In the genomic region with DNA sequence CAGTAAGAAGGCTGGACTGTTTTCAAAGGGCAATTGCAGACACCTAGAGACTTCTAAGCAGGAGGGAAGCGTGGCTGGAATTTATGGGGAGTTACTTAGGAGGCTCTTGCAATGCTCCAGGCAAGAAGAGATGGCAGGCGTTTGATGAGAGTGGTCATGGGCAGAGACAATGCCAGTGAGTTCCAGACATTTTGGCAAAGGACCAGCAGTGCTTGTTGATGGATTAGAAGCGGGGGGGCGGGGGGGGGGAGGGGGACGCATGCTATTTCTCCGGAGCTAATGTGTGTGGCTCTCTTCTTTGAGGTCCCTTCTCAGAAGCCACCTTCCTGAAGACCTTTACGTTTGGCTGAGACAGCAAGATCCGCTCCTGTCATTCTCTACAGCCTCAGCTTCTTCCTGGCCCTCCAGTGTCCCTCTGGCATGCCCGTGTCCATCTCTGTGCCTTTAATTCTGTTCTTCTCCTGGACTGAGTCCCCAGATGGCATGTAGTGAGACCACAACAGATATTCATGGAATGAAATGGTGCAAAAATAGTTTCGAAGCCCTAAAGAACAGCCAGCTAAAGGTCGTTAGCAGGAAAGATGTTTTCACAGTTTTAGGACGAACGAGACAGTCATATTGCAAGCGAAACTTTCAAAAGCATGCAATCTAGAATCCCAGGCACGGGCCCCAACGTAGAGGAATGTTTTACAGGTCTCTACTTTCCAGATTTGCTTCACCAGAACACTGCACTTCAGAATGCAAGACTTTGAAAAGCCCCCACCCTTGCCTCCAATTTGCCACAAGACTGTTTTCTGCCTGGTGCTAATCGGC, we compare ENCODE assay signal across 9 mouse cellular contexts. TPM values are rescaled to one million over a fixed set of nuclear protein-coding genes. Genes with fewer than 3 reads are reported as not detected.
DNase-seq lines count a peak whose midpoint lies in the region; ATAC-seq and TF ChIP-seq lines count a peak whose summit lies in the region.
"Had no signal": no experiment of that assay in that cellular context is flagged by ENCODE, and none has a peak within 500 bp of the region (broad histone marks: within the 10 kb centered on the region; RNA-seq: fewer than 3 reads in every experiment).

No protein-coding gene starts in this region.

- WGBS in heart, embryonic 12.5 days: 50% methylated on average over 17 of the region's 17 CpGs
- WGBS in forebrain, embryonic 13.5 days: 55% methylated on average over 17 of the region's 17 CpGs
- 84% methylated on average over 17 of the region's 17 CpGs for whole genome bisulfite sequencing in midbrain, embryonic 10.5 days

- no peak overlapping the region for H3K4me3 ChIP-seq in heart, embryonic 12.5 days
- peak overlapping the region; percentile 13; the same call in 1 of the 2 replicates for H3K4me3 ChIP-seq in E14TG2a.4 (replicated peaks; ENCODE audit: low read length)
- no peak overlapping the region for H3K4me3 ChIP-seq in forebrain, embryonic 13.5 days
- H3K4me3 ChIP-seq in midbrain, embryonic 10.5 days: no peak overlapping the region

- peaks cover 28% of the 10 kb centered on the region for H3K4me1 ChIP-seq in heart, embryonic 12.5 days (replicated peaks)
- H3K4me1 ChIP-seq in E14TG2a.4 (replicated peaks; ENCODE audit: low read depth, low read length): peaks cover 9% of the 10 kb centered on the region
- H3K4me1 ChIP-seq in forebrain, embryonic 13.5 days: peaks cover 17% of the 10 kb centered on the region
- no peaks in the 10 kb centered on the region for H3K4me1 ChIP-seq in midbrain, embryonic 10.5 days

- no peak for ATAC-seq in heart, embryonic 12.5 days (ENCODE audit: insufficient number of reproducible peaks, low FRiP score)
- 0 out of 2 replicates have a peak, but pooled peaks have one; percentile 25 for ATAC-seq in forebrain, embryonic 13.5 days

- H3K36me3 ChIP-seq in heart, embryonic 12.5 days: no peaks in the 10 kb centered on the region
- no peaks in the 10 kb centered on the region for H3K36me3 ChIP-seq in E14TG2a.4 (ENCODE audit: insufficient read depth, low read length)
- no peaks in the 10 kb centered on the region for H3K36me3 ChIP-seq in forebrain, embryonic 13.5 days (ENCODE audit: poor library complexity, severe bottlenecking)
- no peaks in the 10 kb centered on the region for H3K36me3 ChIP-seq in midbrain, embryonic 10.5 days
- H3K36me3 ChIP-seq: G1E had no signal

- DNase-seq in heart, adult 18-20 months: no peak
- no peak for DNase-seq in midbrain, embryonic 10.5 days (ENCODE audit: low spot score)
- DNase-seq in layer of hippocampus, adult 11-12 months (ENCODE audit: low spot score): no peak
- DNase-seq in kidney, adult 11 months: no peak
- DNase-seq in gastrocnemius, adult 18-20 months (ENCODE audit: low spot score): no peak

- H3K9ac ChIP-seq in heart, embryonic 12.5 days: no peak overlapping the region
- H3K9ac ChIP-seq in forebrain, embryonic 13.5 days: no peak overlapping the region

- no peaks in the 10 kb centered on the region for H3K27me3 ChIP-seq in heart, embryonic 12.5 days (replicated peaks)
- H3K27me3 ChIP-seq in E14TG2a.4 (ENCODE audit: insufficient read depth, low read length): peaks cover 11% of the 10 kb centered on the region
- no peaks in the 10 kb centered on the region for H3K27me3 ChIP-seq in forebrain, embryonic 13.5 days
- no peaks in the 10 kb centered on the region for H3K27me3 ChIP-seq in midbrain, embryonic 10.5 days (ENCODE audit: low read depth, poor library complexity, severe bottlenecking)

- no peak for TF ChIP-seq CTCF in E14TG2a.4 (conservative IDR thresholded peaks at IDR 0.05; ENCODE audit: low read length)

- no peaks in the 10 kb centered on the region for H3K9me3 ChIP-seq in heart, embryonic 12.5 days (replicated peaks)
- H3K9me3 ChIP-seq in E14TG2a.4 (ENCODE audit: low read length): no peaks in the 10 kb centered on the region
- no peaks in the 10 kb centered on the region for H3K9me3 ChIP-seq in forebrain, embryonic 13.5 days (replicated peaks)
- H3K9me3 ChIP-seq in midbrain, embryonic 10.5 days (replicated peaks): no peaks in the 10 kb centered on the region
- H3K9me3 ChIP-seq: G1E had no signal

- H3K4me2 ChIP-seq in heart, embryonic 12.5 days: peak overlapping the region; percentile 16
- H3K4me2 ChIP-seq in forebrain, embryonic 13.5 days: 0 out of 2 replicates have a peak overlapping the region, but pooled peaks have one; percentile 8

- peak overlapping the region; percentile 81 for H3K27ac ChIP-seq in heart, embryonic 12.5 days (ENCODE audit: poor library complexity, severe bottlenecking)
- 0 out of 2 replicates have a peak overlapping the region, but pooled peaks have one; percentile 36 for H3K27ac ChIP-seq in forebrain, embryonic 13.5 days
- H3K27ac ChIP-seq in midbrain, embryonic 10.5 days (replicated peaks): peak overlapping the region; percentile 47

RNA-seq across cellular contexts. Expression of a gene that starts 53.8 kb away (rescaled TPM):
- 0.36 and 0.55 TPM in 2 replicates for polyA plus RNA-seq in heart, embryonic 12.5 days (2016; fragmentation: Nextera tagmentation; extraction: Ambion mirVana)
- total RNA-seq in heart, adult 18-20 months (2021): under 1 TPM in 1 of 2 experiments, not detected in 1; 0.89 TPM
- not detected in 2 replicates for polyA plus RNA-seq in forebrain, embryonic 13.5 days (2015; fragmentation: Nextera tagmentation; extraction: Ambion mirVana)
- polyA plus RNA-seq in midbrain, embryonic 10.5 days (2016; fragmentation: Nextera tagmentation; extraction: Ambion mirVana): 0.25 TPM in 1 of 2 replicates, not detected in the other
- under 1 TPM; 0.48 to 0.66 TPM for total RNA-seq in gastrocnemius, adult 18-20 months (2021)
- total RNA-seq: G1E had no signal
- polyA plus RNA-seq: G1E had no signal
